Mouse (Mus musculus) CH12.LX (cell line): ENCODE measurements around the gene Hist3h2a. TPM values are rescaled to one million over a fixed set of nuclear protein-coding genes. Genes with fewer than 3 reads are reported as not detected.

Source experiments
- DNase-seq: peaks from one replicate; pipeline ENCODE4 v3.0.0-alpha.2; 2013; ENCODE audit errors: extremely low read depth
- H3K27ac ChIP-seq: 2 replicates; pipeline ENCODE4 v1.5.1; 2012; ENCODE audit warnings: low read depth, mild to moderate bottlenecking, control low read depth, moderate library complexity; ENCODE audit not compliant: insufficient read depth
- H3K27me3 ChIP-seq: replicated peaks from 2 replicates; pipeline ENCODE3; 2012; ENCODE audit warnings: inconsistent platforms
- H3K36me3 ChIP-seq, 2 experiments: replicated peaks in 1 of 2; 2 replicates each; pipeline versions ENCODE3 to v1.6.1; 2012; ENCODE audit warnings: inconsistent platforms in 1 of 2, low read length in 1 of 2, mild to moderate bottlenecking in 1 of 2, mixed read lengths in 1 of 2, moderate library complexity in 1 of 2; ENCODE audit not compliant: control insufficient read depth in 1 of 2, insufficient read depth in 1 of 2
- H3K4me1 ChIP-seq, 2 experiments: 2 replicates each; pipeline ENCODE4 v1.6.1; 2012; ENCODE audit warnings: inconsistent platforms in 1 of 2, moderate library complexity in 1 of 2; ENCODE audit not compliant: insufficient read depth in 2 of 2, control insufficient read depth in 1 of 2
- H3K4me2 ChIP-seq: 2 replicates; pipeline ENCODE4 v1.6.1; 2012; ENCODE audit warnings: low read depth, mild to moderate bottlenecking, control low read depth; ENCODE audit not compliant: poor library complexity, insufficient read depth, severe bottlenecking
- H3K4me3 ChIP-seq, 3 experiments: fragments of 150-350 bp in 1 of 3; sonication (generic) in 1 of 3; replicated peaks in 1 of 3; 2 replicates each; pipeline versions ENCODE3 to v1.5.1; 2011 to 2012; ENCODE audit warnings: low read depth in 2 of 3, low read length in 2 of 3, mild to moderate bottlenecking in 2 of 3, moderate library complexity in 2 of 3, control low read depth in 1 of 3, improper control_type of control experiment in 1 of 3, inconsistent platforms in 1 of 3, mixed read lengths in 1 of 3; ENCODE audit not compliant: poor library complexity in 1 of 3
- H3K79me2 ChIP-seq: replicated peaks from 2 replicates; pipeline ENCODE4 v1.6.1; 2012; ENCODE audit warnings: mild to moderate bottlenecking, moderate library complexity; ENCODE audit not compliant: control insufficient read depth, poor library complexity, insufficient read depth, severe bottlenecking; ENCODE audit errors: extremely low read depth
- H3K9ac ChIP-seq: 2 replicates; pipeline ENCODE4 v1.6.1; 2012; ENCODE audit warnings: low read depth, mild to moderate bottlenecking, control low read depth, moderate library complexity; ENCODE audit not compliant: insufficient read depth
- H3K9me3 ChIP-seq: replicated peaks from 2 replicates; pipeline ENCODE3; 2012; ENCODE audit warnings: low read length, inconsistent platforms, mixed read lengths
- BHLHE40 ChIP-seq: IDR thresholded peaks from 2 replicates; pipeline ENCODE4 v1.6.1; 2011; ENCODE audit warnings: mild to moderate bottlenecking, low read depth, low read length, improper control_type of control experiment
- CHD1 ChIP-seq: IDR thresholded peaks from 2 replicates; pipeline ENCODE4 v1.6.1; 2012; ENCODE audit warnings: low read depth, low read length, improper control_type of control experiment, inconsistent platforms
- CHD2 ChIP-seq: IDR thresholded peaks from 2 replicates; pipeline ENCODE4 v1.6.1; 2011; ENCODE audit warnings: low read length, improper control_type of control experiment
- CTCF ChIP-seq, 2 experiments: IDR thresholded peaks in 1 of 2; conservative IDR thresholded peaks in 1 of 2; 2 replicates each; pipeline ENCODE4 v1.5.1; 2011 to 2012; ENCODE audit warnings: low read depth in 2 of 2, low read length in 2 of 2, improper control_type of control experiment in 1 of 2, inconsistent platforms in 1 of 2, mild to moderate bottlenecking in 1 of 2, moderate library complexity in 1 of 2
- EP300 ChIP-seq: IDR thresholded peaks from 2 replicates; pipeline ENCODE4 v1.6.1; 2011; ENCODE audit warnings: low read length, improper control_type of control experiment
- GABPA ChIP-seq: IDR thresholded peaks from 2 replicates; pipeline ENCODE4 v1.6.1; 2012; ENCODE audit warnings: low read depth, low read length, improper control_type of control experiment, inconsistent platforms; ENCODE audit not compliant: insufficient replicate concordance
- IRF4 ChIP-seq: IDR thresholded peaks from 2 replicates; pipeline ENCODE4 v1.6.1; 2014; ENCODE audit warnings: low read depth, mild to moderate bottlenecking, inconsistent platforms, low read length, improper control_type of control experiment
- JUN ChIP-seq: IDR thresholded peaks from 2 replicates; pipeline ENCODE4 v1.6.1; 2011; ENCODE audit warnings: low read depth, mild to moderate bottlenecking, low read length, improper control_type of control experiment, moderate library complexity; ENCODE audit not compliant: insufficient read depth
- MAX ChIP-seq: IDR thresholded peaks from 2 replicates; pipeline ENCODE4 v1.6.1; 2011; ENCODE audit warnings: low read length, improper control_type of control experiment
- MAZ ChIP-seq: IDR thresholded peaks from 2 replicates; pipeline ENCODE4 v1.6.1; 2012; ENCODE audit warnings: low read depth, mild to moderate bottlenecking, inconsistent platforms, low read length, improper control_type of control experiment, moderate library complexity
- MEF2A ChIP-seq: IDR thresholded peaks from 2 replicates; pipeline ENCODE4 v1.6.1; 2014; ENCODE audit warnings: low read depth, mild to moderate bottlenecking, inconsistent platforms, low read length, improper control_type of control experiment, borderline replicate concordance
- MYC ChIP-seq: IDR thresholded peaks from 2 replicates; pipeline ENCODE4 v1.6.1; 2011; ENCODE audit warnings: low read depth, mild to moderate bottlenecking, improper control_type of control experiment, low read length
- NELFE ChIP-seq: IDR thresholded peaks from 2 replicates; pipeline ENCODE4 v1.6.1; 2011; ENCODE audit warnings: low read depth, low read length, improper control_type of control experiment
- NRF1 ChIP-seq: IDR thresholded peaks from 2 replicates; pipeline ENCODE4 v1.6.1; 2014; ENCODE audit warnings: low read depth, mild to moderate bottlenecking, inconsistent platforms, low read length, improper control_type of control experiment, moderate library complexity
- POLR2AphosphoS2 ChIP-seq: IDR thresholded peaks from 2 replicates; pipeline ENCODE4 v1.6.1; 2011; ENCODE audit warnings: low read depth, low read length, improper control_type of control experiment
- SIN3A ChIP-seq: IDR thresholded peaks from 2 replicates; pipeline ENCODE4 v1.6.1; 2012; ENCODE audit warnings: low read length, improper control_type of control experiment, inconsistent platforms
- TBP ChIP-seq: conservative IDR thresholded peaks from 2 replicates; pipeline ENCODE4 v1.6.1; 2011; ENCODE audit warnings: low read depth, low read length, improper control_type of control experiment
- UBTF ChIP-seq: IDR thresholded peaks from 2 replicates; pipeline ENCODE4 v1.6.1; 2012; ENCODE audit warnings: low read depth, mild to moderate bottlenecking, inconsistent platforms, low read length, improper control_type of control experiment, moderate library complexity
- USF2 ChIP-seq: conservative IDR thresholded peaks from 2 replicates; pipeline ENCODE4 v1.6.1; 2011; ENCODE audit warnings: low read depth, low read length, improper control_type of control experiment
- ZC3H11A ChIP-seq: IDR thresholded peaks from 2 replicates; pipeline ENCODE4 v1.6.1; 2012; ENCODE audit warnings: low read depth, mild to moderate bottlenecking, inconsistent platforms, low read length, improper control_type of control experiment
- ZMIZ1 ChIP-seq: IDR thresholded peaks from 2 replicates; pipeline ENCODE4 v1.6.1; 2012; ENCODE audit warnings: low read depth, mild to moderate bottlenecking, inconsistent platforms, low read length, improper control_type of control experiment
- dilution Hi-C: fragments of 300-500 bp; cut with MboI; formaldehyde crosslinking; loops from 2 replicates; pipeline ENCODE4 v1.14.3; 2020; ENCODE audit warnings: low sequenced_read_pairs; ENCODE audit not compliant: extremely low pct_unique_long_range_greater_than_20kb, extremely low pct_ligation_motif_present
- in situ Hi-C: fragments of 300-500 bp; cut with MboI; formaldehyde crosslinking; loops from 3 replicates; pipeline ENCODE4 v1.14.3; 2019; ENCODE audit warnings: low sequenced_read_pairs, low pct_ligation_motif_present, low pct_unique_long_range_greater_than_20kb, mixed read lengths
- polyA plus RNA-seq: library from polyadenylated mRNA; unstranded; fragments of >175 nt; gene quantifications from 2 replicates; pipeline ENCODE4 v1.2.1, GENCODE M21; 2012; ENCODE audit warnings: low read depth; ENCODE audit not compliant: insufficient read length
- total RNA-seq, 2 experiments: library from RNA; depleted of rRNA; stranded (reverse); fragments of 300-350 nt in 1 of 2; fragments of >200 nt in 1 of 2; gene quantifications; 2 replicates each; pipeline ENCODE4 v1.2.3; 2012 to 2014

Hist3h2a gene
- total and polyA plus RNA-seq, 3 experiments: 1.2 to 97.2 (median 6.1) TPM

DNA sequence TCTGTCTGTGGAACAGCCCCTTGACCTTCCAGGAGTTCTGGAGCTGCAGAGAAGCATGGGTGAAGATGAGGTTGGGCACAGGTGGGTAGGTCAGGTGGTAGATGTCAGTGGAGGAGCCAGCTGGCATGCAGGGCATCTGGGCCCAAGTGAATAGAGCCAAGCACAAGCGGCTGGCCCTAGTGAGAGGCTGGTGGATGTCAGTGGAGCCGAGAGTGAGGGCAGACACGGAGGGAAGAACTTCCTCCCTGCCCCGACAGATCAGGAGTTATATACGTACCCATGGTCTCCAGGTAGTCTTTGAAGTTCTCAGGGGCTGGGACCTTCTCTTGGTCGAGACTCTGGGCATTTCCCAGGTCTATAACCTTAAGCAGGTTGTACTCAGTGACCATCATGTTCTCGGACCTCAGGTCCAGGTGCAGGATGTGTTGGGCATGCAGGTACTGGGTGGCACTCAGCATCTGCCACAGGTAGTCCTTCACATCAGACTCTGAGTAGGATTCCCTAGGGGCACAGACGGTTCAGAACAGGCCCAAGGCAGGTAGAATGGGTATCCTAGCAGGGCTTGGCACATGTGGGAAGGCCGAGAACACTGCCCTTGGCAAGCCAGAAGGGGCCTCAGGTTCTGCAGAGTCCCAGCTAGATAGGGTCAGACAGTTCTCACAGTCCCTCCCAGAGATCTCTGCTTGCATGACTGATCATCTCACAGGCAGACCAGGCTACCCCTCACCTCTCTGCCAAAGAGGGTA, 40.7 kb downstream of the Hist3h2a start:
- Histone ChIP-seq H3K27ac (no peak overlapping the region), H3K4me1 (peaks cover 3 to 16% of the 10 kb centered on the region in 2 experiments), H3K4me2 (no peak overlapping the region), H3K9me3 (no peaks in the 10 kb centered on the region), H3K9ac (no peak overlapping the region), H3K4me3 (no peak overlapping the region), H3K79me2 (no peaks in the 10 kb centered on the region), H3K27me3 (peaks cover 35% of the 10 kb centered on the region), H3K36me3 (peaks cover 12 to 19% of the 10 kb centered on the region in 2 experiments)
- in situ Hi-C loops (no loop called here), dilution Hi-C loops (no loop called here)
- TF ChIP-seq NELFE: no peak
- TF ChIP-seq TBP: no peak
- DNase-seq: no peak

DNA sequence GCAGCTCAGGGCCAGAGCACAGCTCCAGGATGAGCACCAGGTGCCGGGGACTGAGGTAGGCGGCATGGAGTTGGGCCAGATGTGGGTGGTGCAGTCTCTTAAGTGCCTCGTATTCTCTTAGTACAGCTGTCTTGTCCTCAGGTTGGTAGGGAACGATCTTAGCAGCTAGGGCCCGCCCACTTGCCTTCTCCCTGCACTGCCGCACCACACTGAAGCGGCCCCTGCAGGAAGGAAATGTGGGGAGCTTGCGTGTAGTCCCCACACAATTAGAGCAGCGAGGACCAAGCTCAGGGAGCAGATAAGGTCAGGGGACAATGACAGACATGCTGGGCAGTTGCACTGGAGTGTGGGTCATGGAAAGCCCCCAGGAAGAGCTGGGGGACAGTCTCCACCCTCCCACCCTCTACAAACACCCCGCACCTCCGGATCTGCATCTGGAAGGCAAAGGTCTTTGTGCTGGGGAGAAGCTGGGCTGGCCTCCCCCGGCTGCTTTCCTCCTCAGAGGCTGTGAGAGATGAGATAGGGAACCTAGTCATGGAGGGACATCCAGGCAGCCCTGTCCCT, 41.4 kb downstream of the Hist3h2a start:
- peaks cover 5 to 13% of the 10 kb centered on the region in 2 experiments for H3K36me3 ChIP-seq
- H3K79me2 ChIP-seq: no peaks in the 10 kb centered on the region
- in situ Hi-C loops: no loop called here
- peaks cover 3 to 16% of the 10 kb centered on the region in 2 experiments for H3K4me1 ChIP-seq
- H3K4me2 ChIP-seq: no peak overlapping the region
- peaks cover 42% of the 10 kb centered on the region for H3K27me3 ChIP-seq
- no peak overlapping the region for H3K9ac ChIP-seq
- H3K9me3 ChIP-seq: no peaks in the 10 kb centered on the region
- dilution Hi-C loops: no loop called here
- no peak for DNase-seq
- TF ChIP-seq CHD2 (no peak), EP300 (no peak), USF2 (no peak), MAZ (no peak), SIN3A (no peak), CTCF (conservative IDR thresholded peaks at IDR 0.05 in 1 of 2, IDR thresholded peaks at IDR 0.05 in 1 of 2; ENCODE audit: low read depth in 2 of 2, low read length in 2 of 2) (peak in 1 of 2 experiments; percentile 12; a peak in 1 of 4 replicates), ZC3H11A (no peak), NRF1 (no peak)
- H3K4me3 ChIP-seq: no peak overlapping the region
- no peak overlapping the region for H3K27ac ChIP-seq

DNA sequence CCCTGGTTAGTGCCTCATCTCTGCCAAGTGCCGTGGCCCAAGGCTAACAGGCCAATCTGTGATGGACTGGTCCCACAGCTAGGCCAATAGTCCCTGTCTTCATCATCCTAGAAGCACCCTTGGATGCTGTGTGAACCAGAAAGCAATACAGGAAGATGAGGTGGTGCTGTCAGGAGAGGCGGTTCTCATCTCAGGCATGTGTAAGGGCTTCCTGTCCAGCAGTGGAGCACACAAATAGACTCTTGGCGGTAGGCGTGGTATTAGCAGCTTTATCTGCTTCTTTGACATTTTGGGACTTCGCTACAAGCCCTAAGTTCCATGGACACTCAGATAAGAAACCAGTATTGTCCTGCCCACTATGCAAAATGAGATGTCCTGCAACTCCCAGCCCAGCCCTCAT, 43.1 kb downstream of the Hist3h2a start:
- in situ Hi-C loops: no loop called here

More for the DNA sequence above, 43.1 kb downstream of the Hist3h2a start:
- no peak overlapping the region for H3K4me2 ChIP-seq
- no peaks in the 10 kb centered on the region for H3K79me2 ChIP-seq
- no peaks in the 10 kb centered on the region for H3K36me3 ChIP-seq
- DNase-seq: no peak
- dilution Hi-C loops: no loop called here
- no peak overlapping the region for H3K9ac ChIP-seq
- TF ChIP-seq POLR2AphosphoS2: no peak
- no peak for TF ChIP-seq MAX
- TF ChIP-seq TBP: no peak
- TF ChIP-seq JUN: no peak
- TF ChIP-seq ZC3H11A: no peak
- TF ChIP-seq CHD1: no peak
- TF ChIP-seq USF2: no peak
- TF ChIP-seq MEF2A: no peak
- TF ChIP-seq MYC: no peak
- no peak for TF ChIP-seq ZMIZ1
- TF ChIP-seq UBTF: no peak
- no peak for TF ChIP-seq BHLHE40
- no peak for TF ChIP-seq GABPA
- no peak for TF ChIP-seq IRF4
- no peaks in the 10 kb centered on the region for H3K9me3 ChIP-seq
- H3K27ac ChIP-seq: no peak overlapping the region
- H3K4me3 ChIP-seq: no peak overlapping the region
- H3K27me3 ChIP-seq: peaks cover 58% of the 10 kb centered on the region
- H3K4me1 ChIP-seq: peaks cover 3 to 15% of the 10 kb centered on the region in 2 experiments
